Mouse (Mus musculus) lung, adult 2 months (tissue): Measurements from ENCODE around the gene Sbsn. TPM values are rescaled to one million over a fixed set of nuclear protein-coding genes. Genes with fewer than 3 reads are reported as not detected.
A peak's percentile ranks its signal among the peaks of the same experiment; 100 is the strongest.

Experiments used
- DNase-seq: peaks from one replicate; pipeline ENCODE4 v3.0.0; 2022
- H3K4me1 ChIP-seq: fragments of 200-500 bp; 2 replicates; pipeline ENCODE4 v1.6.1; 2011; ENCODE audit warnings: low read length; ENCODE audit not compliant: control insufficient read depth, insufficient read depth
- H3K4me3 ChIP-seq: fragments of 200-500 bp; replicated peaks from 2 replicates; pipeline ENCODE3; 2011; ENCODE audit warnings: low read depth, mild to moderate bottlenecking, control low read depth, low read length; ENCODE audit errors: extremely low read depth
- CTCF ChIP-seq: fragments of 200-500 bp; IDR thresholded peaks from 2 replicates; pipeline ENCODE4 v1.5.1; 2011; ENCODE audit warnings: mild to moderate bottlenecking, low read length, control low read depth; ENCODE audit not compliant: insufficient read depth
- POLR2A ChIP-seq: fragments of 200-500 bp; IDR thresholded peaks from 2 replicates; pipeline ENCODE4 v1.6.1; 2011; ENCODE audit warnings: low read depth, mild to moderate bottlenecking, control low read depth, low read length, borderline replicate concordance; ENCODE audit errors: extremely low read depth
- WGBS: fragments of 180-500 bp; shearing (Covaris S2); methylation state at CpG from one replicate; pipeline ENCODE4 v1.1.7; 2018; 5-methylcytosine and 5-hydroxymethylcytosine counted together
- polyA plus RNA-seq: library from polyadenylated mRNA; depleted of rRNA; stranded (reverse); fragments of >200 nt; gene quantifications from 2 replicates; pipeline ENCODE4 v1.2.3, GENCODE M21; 2012; rRNA removed

Sbsn gene
- 3.8 and 60.4 TPM in 2 replicates for polyA plus RNA-seq

DNA sequence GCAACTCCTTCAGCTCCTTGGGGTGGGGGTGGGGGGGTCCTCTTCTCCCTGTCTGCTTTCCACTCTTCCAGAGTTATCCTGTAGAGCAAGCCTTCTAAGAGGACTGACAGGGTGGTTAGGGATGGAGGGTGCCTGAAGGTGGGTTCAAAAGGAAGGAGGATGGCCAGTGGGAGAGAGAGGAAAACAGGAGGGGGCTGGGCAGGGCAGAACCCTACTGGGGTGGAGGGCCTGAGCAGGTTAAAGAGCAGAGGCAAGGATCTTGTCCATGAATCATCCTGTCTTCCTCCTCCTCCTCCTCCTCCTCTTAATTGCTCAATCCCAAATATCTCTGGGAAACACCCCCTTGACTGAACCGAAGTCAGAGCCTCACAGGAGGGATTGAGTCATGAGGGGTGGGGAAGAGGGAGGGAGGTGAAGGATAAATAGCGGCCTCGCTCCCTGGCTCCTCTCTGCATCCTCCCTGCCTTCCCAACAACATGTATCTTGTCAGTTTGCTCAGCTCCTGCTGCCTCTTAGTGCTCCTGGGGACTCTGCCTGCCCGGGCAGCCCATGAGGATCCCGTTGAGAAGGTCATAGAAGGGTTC lies at the start of gene Sbsn:
Gene Sbsn (plus strand): TSS at position 386 of the 584 bp plus-strand sequence.
- TF ChIP-seq CTCF, result no peak
- TF ChIP-seq POLR2A, result no peak
- DNase-seq, result no peak
- Histone ChIP-seq H3K4me3 (no peak within 1 kb of the TSS), H3K4me1 (no peaks in the 10 kb centered on the region)
- WGBS, result 50% methylated on average over 5 of the region's 5 CpGs

GRCm38 (mm10) chr7:30706214-30706882 lies 44.9 kb upstream of the Sbsn start:
- DNase-seq, result no peak
- 37% methylated on average over 8 of the region's 8 CpGs for WGBS
- Histone ChIP-seq H3K4me1 (no peaks in the 10 kb centered on the region), H3K4me3 (no peak overlapping the region)
- no peak for TF ChIP-seq CTCF
- TF ChIP-seq POLR2A, result no peak

- no peak for DNase-seq
- Histone ChIP-seq H3K4me3 (no peak overlapping the region), H3K4me1 (no peaks in the 10 kb centered on the region)
- TF ChIP-seq CTCF (no peak), POLR2A (no peak)
- 46% methylated on average over 1 of the region's 1 CpGs for WGBS
Measured at GRCm38 (mm10) chr7:30707441-30707840, 43.8 kb upstream of the Sbsn start.

DNA sequence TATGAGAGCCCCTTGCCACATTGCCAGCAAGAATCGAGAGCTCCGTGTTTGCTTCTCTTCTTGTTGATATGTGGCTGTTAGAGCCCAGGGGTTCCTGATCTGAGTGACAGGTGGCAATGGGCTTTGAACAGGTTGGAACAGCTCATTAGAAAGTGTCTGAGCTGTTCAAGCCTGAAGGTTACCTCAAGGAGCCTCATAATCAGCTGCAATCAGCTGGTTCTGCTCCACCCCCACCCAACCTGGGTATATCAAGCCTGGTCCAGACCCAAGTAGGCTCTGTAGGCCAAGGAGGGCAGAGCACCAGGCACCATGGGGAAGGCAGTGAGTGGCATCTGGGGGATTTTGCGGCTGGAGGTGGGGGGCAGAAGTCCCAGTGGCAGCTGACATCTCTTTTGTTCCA lies 39.3 kb upstream of the Sbsn start, which contains the start of gene Atp4a:
Gene Atp4a (plus strand): TSS at position 268 of the 400 bp plus-strand sequence.
- WGBS, result 79% methylated on average over 3 of the region's 3 CpGs
- TF ChIP-seq CTCF, result no peak
- TF ChIP-seq POLR2A, result no peak
- H3K4me1 ChIP-seq, result no peaks in the 10 kb centered on the region
- no peak within 1 kb of the TSS for H3K4me3 ChIP-seq
- DNase-seq, result no peak

DNA sequence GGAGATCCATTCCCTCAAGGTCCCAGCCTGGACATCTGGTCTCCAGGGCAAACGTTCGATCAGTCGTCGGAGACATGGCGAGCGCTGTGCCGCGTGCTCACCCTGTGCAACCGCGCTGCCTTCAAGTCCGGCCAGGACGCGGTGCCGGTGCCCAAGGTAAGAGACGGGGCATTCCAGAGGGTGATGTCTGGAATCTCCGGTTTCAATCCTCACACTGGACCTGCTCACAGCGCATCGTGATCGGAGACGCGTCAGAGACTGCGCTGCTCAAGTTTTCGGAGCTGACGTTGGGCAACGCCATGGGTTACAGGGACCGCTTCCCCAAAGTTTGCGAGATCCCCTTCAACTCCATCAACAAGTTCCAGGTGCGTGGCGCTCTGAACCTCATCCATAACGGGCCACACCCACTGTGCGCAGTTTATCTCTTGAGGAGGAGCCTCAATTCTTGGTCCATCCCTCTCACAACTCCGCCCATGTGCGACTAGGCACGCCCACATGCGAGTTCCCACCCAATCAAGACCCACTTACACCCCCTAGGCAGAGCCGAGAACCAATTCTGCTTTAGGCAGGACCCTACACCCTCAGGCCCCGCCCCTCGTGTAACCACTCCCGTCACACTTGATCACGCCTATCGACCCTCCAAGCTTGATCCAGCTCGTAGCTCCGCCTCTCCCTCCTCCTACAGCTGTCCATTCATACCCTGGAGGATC lies 34.1 kb upstream of the Sbsn start:
- 5% methylated on average over 43 of the region's 43 CpGs for WGBS
- H3K4me1 ChIP-seq, result 0 out of 2 replicates have a peak, but pooled peaks cover 2% of the 10 kb centered on the region
- H3K4me3 ChIP-seq, result no peak overlapping the region
- TF ChIP-seq CTCF, result no peak
- TF ChIP-seq POLR2A, result no peak
- peak; percentile 35 for DNase-seq

DNA sequence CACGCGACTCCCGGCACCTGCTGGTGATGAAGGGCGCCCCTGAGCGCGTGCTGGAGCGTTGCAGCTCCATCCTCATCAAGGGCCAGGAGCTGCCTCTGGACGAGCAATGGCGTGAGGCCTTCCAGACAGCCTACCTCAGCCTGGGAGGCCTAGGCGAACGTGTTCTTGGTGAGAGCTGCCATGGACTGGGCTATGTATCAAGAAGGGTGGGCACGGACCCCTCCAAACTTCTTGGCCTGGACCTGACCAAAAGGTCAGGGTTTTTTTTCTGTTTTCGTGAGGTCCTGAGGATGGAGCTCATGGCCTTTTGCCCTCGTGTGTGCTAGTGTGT lies 33.6 kb upstream of the Sbsn start:
- no peak overlapping the region for H3K4me3 ChIP-seq

DNA sequence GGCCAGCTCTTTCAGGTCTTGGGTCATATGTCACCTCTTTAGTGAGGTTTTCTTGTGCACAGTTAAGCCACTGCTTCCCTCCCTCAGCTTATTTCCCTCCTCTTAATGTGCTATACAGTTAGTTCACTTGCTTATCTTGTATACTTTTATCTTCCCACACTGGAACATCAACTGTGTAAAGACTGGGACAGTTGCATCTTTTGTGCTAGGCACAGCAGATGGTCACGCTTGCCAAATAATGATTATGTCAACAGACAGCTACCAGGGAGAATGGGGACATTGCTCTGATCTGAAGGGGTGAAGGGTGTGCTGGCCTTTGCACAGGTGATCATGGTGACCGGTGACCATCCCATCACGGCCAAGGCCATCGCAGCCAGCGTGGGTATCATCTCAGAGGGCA lies 31.6 kb upstream of the Sbsn start:
- DNase-seq, result no peak
- Histone ChIP-seq H3K4me1 (0 out of 2 replicates have a peak, but pooled peaks cover 2% of the 10 kb centered on the region), H3K4me3 (no peak overlapping the region)
- no peak for TF ChIP-seq CTCF
- no peak for TF ChIP-seq POLR2A
- WGBS, result 94% methylated on average over 5 of the region's 5 CpGs

More for the DNA sequence above, 33.6 kb upstream of the Sbsn start:
- no peak for DNase-seq
- 0 out of 2 replicates have a peak, but pooled peaks cover 2% of the 10 kb centered on the region for H3K4me1 ChIP-seq
- 15% methylated on average over 14 of the region's 14 CpGs for WGBS
- TF ChIP-seq POLR2A (no peak), CTCF (no peak)

GRCm38 (mm10) chr7:30721286-30721685 lies 30.0 kb upstream of the Sbsn start:
- 82% methylated on average over 7 of the region's 7 CpGs for WGBS
- TF ChIP-seq CTCF (no peak), POLR2A (no peak)
- H3K4me3 ChIP-seq, result no peak overlapping the region
- no peak for DNase-seq
- H3K4me1 ChIP-seq, result 0 out of 2 replicates have a peak, but pooled peaks cover 2% of the 10 kb centered on the region

DNA sequence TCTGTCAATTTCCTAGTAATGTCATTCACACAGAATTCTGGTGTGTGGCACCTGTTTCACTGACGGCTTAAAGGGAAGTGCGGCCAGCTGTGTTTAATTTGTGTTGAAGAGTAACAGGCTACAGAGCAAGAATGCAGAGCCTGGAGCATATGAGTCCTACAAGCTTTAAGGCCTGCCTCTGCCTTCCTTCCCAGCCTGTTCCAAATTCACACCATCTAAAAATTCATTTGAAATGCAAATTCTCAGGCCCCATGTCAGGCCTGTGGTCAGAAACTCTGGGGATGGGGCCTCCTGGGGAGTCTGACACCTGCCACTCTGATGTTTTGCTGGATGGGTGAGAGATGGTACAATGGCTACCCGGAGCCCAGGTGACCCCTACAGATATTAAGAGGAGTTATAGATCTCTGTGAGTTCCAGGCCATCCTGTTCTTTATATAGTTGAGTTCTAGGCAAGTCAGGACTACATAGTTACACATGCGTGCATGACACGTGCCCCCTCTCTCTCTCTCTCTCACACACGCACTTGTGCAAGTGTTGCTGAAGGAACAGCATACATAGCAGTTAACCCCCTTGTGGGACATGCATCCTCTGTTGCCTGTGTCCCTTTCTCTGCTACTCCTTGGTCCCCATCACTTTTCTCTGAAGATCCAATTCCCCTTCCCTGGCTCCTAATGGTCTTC lies 27.9 kb upstream of the Sbsn start:
- 57% methylated on average over 6 of the region's 6 CpGs for WGBS
- 0 out of 2 replicates have a peak, but pooled peaks cover 2% of the 10 kb centered on the region for H3K4me1 ChIP-seq
- DNase-seq, result no peak
- no peak overlapping the region for H3K4me3 ChIP-seq
- TF ChIP-seq CTCF (no peak), POLR2A (no peak)
